13 mouse cellular contexts compared by ENCODE assay signal in genomic region chr2:153066991-153067390, GRCm38 (mm10). TPM values are rescaled to one million over a fixed set of nuclear protein-coding genes. Genes with fewer than 3 reads are reported as not detected.
A peak's percentile ranks its signal among the peaks of the same experiment; 100 is the strongest.
DNase-seq lines count a peak whose midpoint lies in the region; ATAC-seq and TF ChIP-seq lines count a peak whose summit lies in the region.
"Had no signal": no experiment of that assay in that cellular context is flagged by ENCODE, and none has a peak within 500 bp of the region (broad histone marks: within the 10 kb centered on the region; RNA-seq: fewer than 3 reads in every experiment).

No protein-coding gene starts in this region.

- TF ChIP-seq POLR2A in kidney, adult 2 months (IDR thresholded peaks at IDR 0.05; ENCODE audit: low read depth, low read length) = no peak

- no peak overlapping the region for H3K9ac ChIP-seq in heart, postnatal 0 days (replicated peaks; ENCODE audit: low read depth, low read length)
- H3K9ac ChIP-seq: liver, embryonic 15.5 days had no signal

- no peak for TF ChIP-seq EP300 in heart, postnatal 0 days (IDR thresholded peaks at IDR 0.05; ENCODE audit: low read depth)

- WGBS in kidney, adult 2 months = 45% methylated on average over 6 of the region's 6 CpGs
- WGBS in heart, postnatal 0 days = 36% methylated on average over 6 of the region's 6 CpGs

- peak overlapping the region; percentile 56 for H3K4me2 ChIP-seq in heart, postnatal 0 days (ENCODE audit: low read depth, low read length)
- H3K4me2 ChIP-seq: midbrain, embryonic 11.5 days had no signal

- H3K9me3 ChIP-seq in heart, postnatal 0 days (replicated peaks; ENCODE audit: control insufficient read depth, low read length) = no peaks in the 10 kb centered on the region
- H3K9me3 ChIP-seq: forebrain, embryonic 10.5 days; liver, embryonic 15.5 days had no signal

- H3K4me1 ChIP-seq in kidney, adult 2 months (ENCODE audit: control insufficient read depth, insufficient read depth, low read length) = no peaks in the 10 kb centered on the region
- H3K4me1 ChIP-seq in heart, postnatal 0 days (ENCODE audit: control insufficient read depth, insufficient read depth) = 0 out of 2 replicates have a peak, but pooled peaks cover 6% of the 10 kb centered on the region

- H3K27me3 ChIP-seq in kidney, adult 2 months (replicated peaks; ENCODE audit: control insufficient read depth, insufficient read depth, low read length) = peaks cover 2% of the 10 kb centered on the region; the same call in 1 of the 2 replicates
- peaks cover 40% of the 10 kb centered on the region for H3K27me3 ChIP-seq in heart, postnatal 0 days (ENCODE audit: control insufficient read depth, insufficient read depth, low read length)

- no peak for TF ChIP-seq CTCF in kidney, adult 2 months (conservative IDR thresholded peaks at IDR 0.05; ENCODE audit: insufficient read depth, insufficient read length, low read depth, low read length)
- TF ChIP-seq CTCF in heart, postnatal 0 days (IDR thresholded peaks at IDR 0.05; ENCODE audit: low read depth) = no peak

- peak overlapping the region; percentile 36 for H3K4me3 ChIP-seq in kidney, adult 2 months (ENCODE audit: insufficient read depth, low read depth, low read length)
- peak overlapping the region; percentile 34 for H3K4me3 ChIP-seq in heart, postnatal 0 days (ENCODE audit: low read depth, low read length)
- H3K4me3 ChIP-seq: forebrain, embryonic 10.5 days; liver, embryonic 15.5 days had no signal

- peak; percentile 88 for DNase-seq in heart, adult 11 months
- DNase-seq in heart, adult 9 months (ENCODE audit: low spot score in 2 of 2) = no peak
- peak; percentile 19 for DNase-seq in kidney, adult 2 months
- no peak for DNase-seq in kidney, postnatal 25 days
- peak; percentile 26 to 54 for DNase-seq in lung, adult 18-20 months
- no peak for DNase-seq in lung, postnatal 4 days
- DNase-seq in heart, postnatal 0 days (ENCODE audit: low spot score) = no peak
- DNase-seq in cerebellum, adult 8-10 months = no peak
- DNase-seq: cerebellum, adult 2 months had no signal

- peak overlapping the region; percentile 82 for H3K27ac ChIP-seq in kidney, adult 2 months (ENCODE audit: insufficient read depth, low read depth, low read length)
- H3K27ac ChIP-seq in heart, postnatal 0 days (ENCODE audit: low read depth) = peak overlapping the region; percentile 85; the same call in 1 of the 2 replicates
- H3K27ac ChIP-seq: forebrain, embryonic 10.5 days; liver, embryonic 15.5 days had no signal

- no peak for ATAC-seq in heart, postnatal 0 days (ENCODE audit: insufficient read depth, low read depth)

- no peaks in the 10 kb centered on the region for H3K36me3 ChIP-seq in kidney, adult 2 months (ENCODE audit: control insufficient read depth, insufficient read depth, low read length)
- H3K36me3 ChIP-seq in heart, postnatal 0 days (replicated peaks; ENCODE audit: control insufficient read depth, insufficient read depth, low read length) = no peaks in the 10 kb centered on the region
- H3K36me3 ChIP-seq: forebrain, embryonic 10.5 days; liver, embryonic 15.5 days had no signal

RNA-seq across cellular contexts. Expression of gene Ccm2l, which starts 1.2 kb away (rescaled TPM):
- 23.0 and 25.1 TPM in 2 replicates for polyA plus RNA-seq in kidney, adult 2 months (2012; rRNA removed)
- total RNA-seq in heart, postnatal 0 days (2014; rRNA removed; ENCODE audit: low replicate concordance) = 21.0 and 32.4 TPM in 2 replicates
- polyA plus RNA-seq in heart, postnatal 0 days (2015; fragmentation: Nextera tagmentation; extraction: Ambion mirVana) = 3.5 and 4.3 TPM in 2 replicates

RNA-seq across cellular contexts. Expression of gene Xkr7, which starts 35.3 kb away (rescaled TPM):
- polyA plus RNA-seq in kidney, adult 2 months (2012; rRNA removed) = not detected in 2 replicates
- not detected in 2 replicates for total RNA-seq in heart, postnatal 0 days (2014; rRNA removed; ENCODE audit: low replicate concordance)
- polyA plus RNA-seq in heart, postnatal 0 days (2015; fragmentation: Nextera tagmentation; extraction: Ambion mirVana) = not detected in 2 replicates
- polyA plus RNA-seq: liver, embryonic 15.5 days; thymus, postnatal 0 days had no signal

RNA-seq across cellular contexts. Expression of gene Hck, which starts 41.3 kb away (rescaled TPM):
- polyA plus RNA-seq in kidney, adult 2 months (2012; rRNA removed) = 2.9 and 4.4 TPM in 2 replicates
- 3.8 and 6.4 TPM in 2 replicates for total RNA-seq in heart, postnatal 0 days (2014; rRNA removed; ENCODE audit: low replicate concordance)
- polyA plus RNA-seq in heart, postnatal 0 days (2015; fragmentation: Nextera tagmentation; extraction: Ambion mirVana) = 1.5 and 1.7 TPM in 2 replicates

RNA-seq across cellular contexts. Expression of gene Pdrg1, which starts 51.8 kb away (rescaled TPM):
- 55.7 and 68.4 TPM in 2 replicates for polyA plus RNA-seq in kidney, adult 2 months (2012; rRNA removed)
- 24.1 and 71.8 TPM in 2 replicates for total RNA-seq in heart, postnatal 0 days (2014; rRNA removed; ENCODE audit: low replicate concordance)
- 120 and 129 TPM in 2 replicates for polyA plus RNA-seq in heart, postnatal 0 days (2015; fragmentation: Nextera tagmentation; extraction: Ambion mirVana)

Comparison
In these comparisons a context has a peak if more than half of its experiments do, and no peak if none do; other contexts are left out.
1. DNase-seq: peak in heart, adult 11 months (single experiment), kidney, adult 2 months (single experiment) and lung, adult 18-20 months (2 of 2); none in heart, adult 9 months (0 of 2), kidney, postnatal 25 days (0 of 2), lung, postnatal 4 days (0 of 2), heart, postnatal 0 days (single experiment) and cerebellum, adult 8-10 months (single experiment).